Mouse (Mus musculus) neural tube, embryonic 15.5 days (tissue): Measurements from ENCODE around the gene Syt16. TPM values are rescaled to one million over a fixed set of nuclear protein-coding genes. Genes with fewer than 3 reads are reported as not detected.
A peak's percentile ranks its signal among the peaks of the same experiment; 100 is the strongest.

ENCODE experiments used
- ATAC-seq: fragments of 200-750 bp; cut with Nextera tagmentation; 2 replicates; pipeline ENCODE4 v1.8.0; 2017; ENCODE audit warnings: mild to moderate bottlenecking, moderate TSS enrichment, moderate library complexity; ENCODE audit not compliant: low FRiP score
- H3K27ac ChIP-seq: fragments of 300-500 bp; sonication (generic); replicated peaks from 2 replicates; pipeline ENCODE4 v1.5.1; 2015; ENCODE audit warnings: mild to moderate bottlenecking, inconsistent platforms
- H3K27me3 ChIP-seq: fragments of 300-500 bp; sonication (generic); replicated peaks from 2 replicates; pipeline ENCODE4 v1.6.1; 2015; ENCODE audit warnings: inconsistent platforms
- H3K36me3 ChIP-seq: fragments of 300-500 bp; sonication (generic); 2 replicates; pipeline ENCODE4 v1.6.1; 2015; ENCODE audit warnings: inconsistent platforms
- H3K4me1 ChIP-seq: fragments of 300-500 bp; sonication (generic); 2 replicates; pipeline ENCODE4 v1.6.1; 2015; ENCODE audit warnings: inconsistent platforms
- H3K4me2 ChIP-seq: fragments of 300-500 bp; sonication (generic); 2 replicates; pipeline ENCODE4 v1.6.1; 2015; ENCODE audit warnings: inconsistent platforms, mild to moderate bottlenecking, moderate library complexity
- H3K4me3 ChIP-seq: fragments of 300-500 bp; sonication (generic); replicated peaks from 2 replicates; pipeline ENCODE4 v1.5.1; 2015; ENCODE audit warnings: mild to moderate bottlenecking, inconsistent platforms
- H3K9ac ChIP-seq: fragments of 300-500 bp; sonication (generic); replicated peaks from 2 replicates; pipeline ENCODE4 v1.6.1; 2015; ENCODE audit warnings: mild to moderate bottlenecking, inconsistent platforms
- H3K9me3 ChIP-seq: fragments of 300-500 bp; sonication (generic); replicated peaks from 2 replicates; pipeline ENCODE4 v1.6.1; 2016; ENCODE audit warnings: inconsistent platforms
- WGBS: fragments of 180-500 bp; shearing (Covaris S2); methylation state at CpG from one replicate; pipeline ENCODE4 v1.1.7; 2015; ENCODE audit warnings: mixed read lengths; 5-methylcytosine and 5-hydroxymethylcytosine counted together
- polyA plus RNA-seq: library from polyadenylated mRNA; unstranded; fragments of >200 nt; fragmentation: Nextera tagmentation; extraction: Ambion mirVana; gene quantifications from 2 replicates; pipeline ENCODE4 v1.2.1, GENCODE M21; 2015

The Syt16 gene
- polyA plus RNA-seq, 1 experiment from 2014 or later: 78.5 TPM

DNA sequence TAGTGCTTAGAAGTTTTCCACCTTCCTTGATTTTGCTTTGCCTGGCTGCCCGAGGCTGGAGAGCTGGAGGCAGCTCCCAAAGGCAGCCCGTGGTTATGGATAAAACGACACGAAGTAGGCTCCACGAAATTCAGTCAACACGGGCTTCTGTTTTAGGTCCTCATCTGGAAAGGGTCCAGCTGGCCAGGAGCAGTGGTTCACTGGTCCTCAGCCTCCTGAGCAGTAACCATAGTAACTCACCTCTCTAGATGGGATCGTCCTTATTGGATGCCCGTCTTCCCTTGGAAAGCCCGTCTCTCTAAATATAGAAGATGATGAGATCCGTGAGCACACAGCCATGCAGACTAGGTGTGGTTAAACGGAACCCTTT lies 287.2 kb downstream of the Syt16 start:
- Histone ChIP-seq H3K27me3 (0 out of 2 replicates have a peak, but pooled peaks cover 4% of the 10 kb centered on the region), H3K4me2 (peak overlapping the region; percentile 95), H3K9ac (peak overlapping the region; percentile 41; the same call in 1 of the 2 replicates), H3K27ac (peak overlapping the region; percentile 49; the same call in 1 of the 2 replicates), H3K9me3 (no peaks in the 10 kb centered on the region), H3K4me1 (peaks cover 34% of the 10 kb centered on the region), H3K36me3 (no peaks in the 10 kb centered on the region), H3K4me3 (peak overlapping the region; percentile 52)
- WGBS: 1% methylated on average over 11 of the region's 11 CpGs
- peak; percentile 39; the same call in 1 of the 2 replicates for ATAC-seq

GRCm38 (mm10) chr12:74290983-74291382 lies 293.5 kb downstream of the Syt16 start:
- peaks cover 6% of the 10 kb centered on the region; the same call in 1 of the 2 replicates for H3K27me3 ChIP-seq
- peaks cover 11% of the 10 kb centered on the region; the same call in 1 of the 2 replicates for H3K4me1 ChIP-seq
- no peak overlapping the region for H3K9ac ChIP-seq
- no peaks in the 10 kb centered on the region for H3K9me3 ChIP-seq
- ATAC-seq: no peak
- no peak overlapping the region for H3K4me2 ChIP-seq
- no peak overlapping the region for H3K27ac ChIP-seq
- 88% methylated on average over 4 of the region's 4 CpGs for WGBS
- H3K36me3 ChIP-seq: no peaks in the 10 kb centered on the region
- H3K4me3 ChIP-seq: no peak overlapping the region

DNA sequence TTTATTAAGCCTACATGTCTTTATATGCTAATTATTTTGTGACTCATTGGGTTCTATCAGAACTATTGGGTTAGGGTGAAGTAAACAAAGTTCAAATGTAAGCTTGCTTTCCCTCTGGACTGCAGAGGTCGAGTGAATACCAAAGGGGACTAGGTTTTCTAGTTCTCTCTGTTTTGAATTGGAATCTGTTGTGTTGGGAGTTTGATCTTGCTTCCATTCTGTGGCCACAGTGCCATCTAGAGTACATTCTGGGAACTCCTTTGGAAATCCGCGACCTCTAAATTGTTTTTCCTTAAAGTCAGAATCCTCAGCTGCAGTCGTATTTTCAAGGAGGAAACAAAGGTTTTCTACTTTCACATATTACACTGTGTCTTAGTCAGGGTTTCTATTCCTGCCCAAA lies 296.2 kb downstream of the Syt16 start:
- 6% methylated on average over 4 of the region's 4 CpGs for WGBS
- H3K4me1 ChIP-seq: peaks cover 8% of the 10 kb centered on the region; the same call in 1 of the 2 replicates
- no peak overlapping the region for H3K4me3 ChIP-seq
- H3K9ac ChIP-seq: no peak overlapping the region
- H3K27ac ChIP-seq: no peak overlapping the region
- no peak overlapping the region for H3K4me2 ChIP-seq
- no peaks in the 10 kb centered on the region for H3K36me3 ChIP-seq
- no peak for ATAC-seq
- H3K27me3 ChIP-seq: peaks cover 6% of the 10 kb centered on the region; the same call in 1 of the 2 replicates
- no peaks in the 10 kb centered on the region for H3K9me3 ChIP-seq

DNA sequence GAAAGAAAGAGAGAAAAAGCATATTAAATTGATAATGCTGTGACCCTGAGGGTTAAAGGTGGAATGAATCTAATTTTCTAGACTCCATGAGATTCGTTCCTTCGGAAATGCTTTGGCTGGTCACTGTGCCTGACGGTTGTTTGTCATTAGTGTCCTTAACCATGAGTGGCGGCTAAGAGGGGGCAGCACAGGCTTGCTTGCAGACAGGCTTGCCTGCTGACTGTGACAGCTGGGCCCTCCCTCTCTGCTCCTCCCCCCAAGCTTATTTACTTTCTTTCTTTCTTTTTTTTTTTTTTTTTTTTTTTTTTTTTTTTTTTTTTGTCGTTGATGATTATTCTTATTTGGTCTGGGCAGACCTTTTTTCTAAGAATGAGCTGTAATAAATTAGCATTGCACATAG lies 298.9 kb downstream of the Syt16 start:
- ATAC-seq: no peak
- Histone ChIP-seq H3K4me3 (no peak overlapping the region), H3K27ac (no peak overlapping the region), H3K27me3 (peaks cover 6% of the 10 kb centered on the region; the same call in 1 of the 2 replicates), H3K4me2 (no peak overlapping the region), H3K9me3 (no peaks in the 10 kb centered on the region), H3K9ac (no peak overlapping the region), H3K4me1 (no peaks in the 10 kb centered on the region; the same call in 1 of the 2 replicates), H3K36me3 (no peaks in the 10 kb centered on the region)
- WGBS: 67% methylated on average over 5 of the region's 5 CpGs

DNA sequence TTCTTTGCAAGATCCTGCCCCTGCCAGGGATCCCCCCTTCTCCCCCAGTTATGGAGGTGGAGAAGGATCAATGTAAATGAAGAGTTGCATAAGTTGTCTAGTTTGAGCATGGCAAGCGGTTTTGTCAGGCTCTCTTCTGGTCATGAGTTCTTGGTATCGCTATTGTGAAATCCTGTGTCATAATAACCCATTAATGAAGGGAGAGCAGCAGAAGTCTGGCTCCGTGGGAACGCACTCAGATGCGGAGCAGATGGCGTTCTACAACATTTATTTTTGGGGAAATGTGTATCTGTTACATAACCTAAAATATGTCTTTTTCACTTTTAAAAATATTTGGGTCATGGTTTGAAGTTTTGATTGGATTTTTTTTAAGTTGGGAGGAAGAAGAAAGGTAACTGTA lies 304.1 kb downstream of the Syt16 start:
- Histone ChIP-seq H3K9ac (no peak overlapping the region), H3K4me2 (no peak overlapping the region), H3K27ac (no peak overlapping the region), H3K9me3 (no peaks in the 10 kb centered on the region), H3K4me3 (no peak overlapping the region), H3K4me1 (no peaks in the 10 kb centered on the region), H3K36me3 (no peaks in the 10 kb centered on the region), H3K27me3 (no peaks in the 10 kb centered on the region)
- 81% methylated on average over 6 of the region's 6 CpGs for WGBS
- no peak for ATAC-seq

- Histone ChIP-seq H3K4me2 (no peak overlapping the region), H3K9me3 (no peaks in the 10 kb centered on the region), H3K9ac (no peak overlapping the region), H3K27ac (no peak overlapping the region), H3K4me3 (no peak overlapping the region), H3K36me3 (no peaks in the 10 kb centered on the region), H3K4me1 (no peaks in the 10 kb centered on the region), H3K27me3 (no peaks in the 10 kb centered on the region)
- ATAC-seq: no peak
- 77% methylated on average over 9 of the region's 9 CpGs for WGBS
Measured at GRCm38 (mm10) chr12:74303418-74304294, 306.2 kb downstream of the Syt16 start.

DNA sequence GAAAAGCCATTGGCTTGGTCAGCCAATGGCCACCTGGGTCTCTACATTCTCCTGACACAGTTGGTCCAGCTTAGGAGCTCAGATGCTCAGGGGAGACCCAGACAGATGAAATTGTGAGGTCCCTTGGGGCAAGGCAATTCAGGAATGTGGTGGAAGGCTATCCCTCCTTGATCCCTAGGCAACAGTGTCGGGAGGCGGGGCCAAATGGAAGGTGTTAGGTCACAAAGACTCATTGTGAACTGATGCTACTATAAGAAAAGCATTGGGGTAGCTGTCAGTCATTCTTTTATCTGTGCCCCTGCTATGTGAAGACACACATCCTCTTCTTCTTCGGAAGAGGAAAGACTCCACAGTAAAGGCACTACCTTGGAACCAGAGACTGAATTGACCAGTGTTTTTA lies 315.1 kb downstream of the Syt16 start:
- Histone ChIP-seq H3K27me3 (no peaks in the 10 kb centered on the region), H3K36me3 (no peaks in the 10 kb centered on the region), H3K9me3 (no peaks in the 10 kb centered on the region), H3K4me3 (no peak overlapping the region), H3K27ac (no peak overlapping the region), H3K4me1 (peaks cover 3% of the 10 kb centered on the region), H3K9ac (no peak overlapping the region), H3K4me2 (no peak overlapping the region)
- WGBS: 88% methylated on average over 3 of the region's 3 CpGs
- no peak for ATAC-seq

- no peaks in the 10 kb centered on the region for H3K9me3 ChIP-seq
- H3K9ac ChIP-seq: no peak overlapping the region
- no peak for ATAC-seq
- no peak overlapping the region for H3K4me2 ChIP-seq
- 72% methylated on average over 2 of the region's 2 CpGs for WGBS
- H3K4me1 ChIP-seq: peaks cover 3% of the 10 kb centered on the region
- H3K4me3 ChIP-seq: no peak overlapping the region
- H3K27ac ChIP-seq: no peak overlapping the region
- no peaks in the 10 kb centered on the region for H3K36me3 ChIP-seq
- no peaks in the 10 kb centered on the region for H3K27me3 ChIP-seq
Measured at GRCm38 (mm10) chr12:74315221-74315620, 317.8 kb downstream of the Syt16 start.

DNA sequence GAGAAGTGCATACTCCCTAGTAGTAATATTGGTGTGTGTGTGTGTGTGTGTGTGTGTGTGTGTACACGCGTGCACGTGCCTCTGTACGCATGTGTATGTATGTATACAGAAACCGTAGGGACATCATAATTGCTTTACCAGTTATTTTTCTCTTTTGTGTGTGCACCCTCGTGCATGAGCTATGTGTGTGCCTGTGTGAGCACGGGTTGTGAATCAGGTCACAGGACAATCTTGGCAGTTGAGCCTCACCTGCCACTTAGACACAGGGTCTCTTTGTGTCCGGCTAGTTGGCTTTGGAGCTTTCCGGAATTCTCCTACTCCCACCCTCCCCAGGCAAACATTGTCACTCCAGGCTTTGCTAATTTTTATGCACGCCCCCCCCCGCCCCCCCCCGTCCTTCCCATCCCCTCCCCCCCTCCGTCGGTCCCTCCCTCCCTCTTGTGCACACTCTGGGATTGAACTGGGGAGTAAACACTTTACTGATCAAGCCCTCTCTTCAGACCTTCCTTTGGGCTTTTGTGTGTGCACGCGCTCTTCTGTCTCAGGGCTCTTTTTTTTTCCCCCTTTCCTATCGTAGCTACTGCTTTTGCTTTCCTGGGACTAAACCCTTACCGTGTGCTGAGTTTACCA lies 319.0 kb downstream of the Syt16 start, which contains the start of gene Gm11042:
TSS of gene Gm11042 (minus strand) at position 51 of the 630 bp plus-strand sequence.
- H3K9ac ChIP-seq: peak within 1 kb of the TSS; percentile 67
- no peaks in the 10 kb centered on the region for H3K9me3 ChIP-seq
- H3K27ac ChIP-seq: peak within 1 kb of the TSS; percentile 87
- peak within 1 kb of the TSS; percentile 69 for H3K4me2 ChIP-seq
- 24% methylated on average over 16 of the region's 18 CpGs for WGBS
- H3K4me3 ChIP-seq: peak within 1 kb of the TSS; percentile 53
- H3K36me3 ChIP-seq: no peaks in the 10 kb centered on the region
- H3K27me3 ChIP-seq: no peaks in the 10 kb centered on the region
- peak; percentile 81 for ATAC-seq
- peaks cover 5% of the 10 kb centered on the region for H3K4me1 ChIP-seq

DNA sequence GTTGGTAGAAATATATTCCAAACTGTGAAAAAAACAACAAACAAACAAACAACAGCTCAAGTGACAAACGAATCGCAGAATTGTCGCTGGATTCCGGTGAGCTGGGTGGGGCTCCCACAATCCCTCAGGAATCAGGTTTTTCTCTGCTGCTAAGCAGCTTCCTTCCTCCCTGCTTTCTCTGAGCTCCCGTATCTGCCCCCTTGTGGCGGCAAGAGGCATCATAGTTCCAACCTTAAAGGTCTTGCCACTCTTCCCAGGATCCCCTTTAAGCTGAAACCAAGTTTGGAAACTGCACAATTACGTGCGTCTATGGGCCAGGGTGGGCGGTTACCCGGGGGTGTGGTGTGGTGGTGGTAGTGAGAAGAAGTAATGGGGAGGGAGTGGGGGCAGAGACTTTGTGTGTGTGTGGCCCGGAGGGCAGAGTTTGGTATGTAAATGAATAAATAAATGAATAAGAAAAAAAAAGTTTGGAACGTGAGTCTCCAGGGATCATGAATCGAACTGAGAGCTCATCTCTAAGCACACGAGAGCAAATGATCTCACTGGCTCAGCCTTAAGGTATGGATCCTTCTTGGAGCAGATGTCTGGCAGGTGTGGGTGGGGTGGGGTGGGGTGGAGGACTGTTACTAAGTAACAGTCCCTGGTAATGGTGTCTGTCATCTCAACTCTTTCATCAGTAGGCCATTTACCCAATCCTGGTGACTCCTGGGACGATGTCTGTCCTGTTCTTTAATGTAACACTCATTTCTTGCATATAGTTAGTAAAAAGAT lies 319.7 kb downstream of the Syt16 start:
- Histone ChIP-seq H3K27me3 (no peaks in the 10 kb centered on the region), H3K4me1 (peaks cover 5% of the 10 kb centered on the region), H3K4me3 (peak overlapping the region; percentile 53), H3K9me3 (no peaks in the 10 kb centered on the region), H3K27ac (peak overlapping the region; percentile 87), H3K4me2 (peak overlapping the region; percentile 69), H3K9ac (peak overlapping the region; percentile 67), H3K36me3 (no peaks in the 10 kb centered on the region)
- peak; percentile 88 for ATAC-seq
- WGBS: 15% methylated on average over 15 of the region's 15 CpGs

GRCm38 (mm10) chr12:74320318-74320717 lies 322.9 kb downstream of the Syt16 start:
- H3K4me1 ChIP-seq: peaks cover 5% of the 10 kb centered on the region
- H3K27me3 ChIP-seq: no peaks in the 10 kb centered on the region
- no peak overlapping the region for H3K9ac ChIP-seq
- H3K36me3 ChIP-seq: no peaks in the 10 kb centered on the region
- WGBS: 13% methylated on average over 10 of the region's 10 CpGs
- H3K4me2 ChIP-seq: peak overlapping the region; percentile 27; the same call in 1 of the 2 replicates
- no peaks in the 10 kb centered on the region for H3K9me3 ChIP-seq
- ATAC-seq: 0 out of 2 replicates have a peak, but pooled peaks have one; percentile 26
- no peak overlapping the region for H3K4me3 ChIP-seq
- H3K27ac ChIP-seq: no peak overlapping the region
